ENCODE assay signal across 8 mouse cellular contexts in the genomic region with DNA sequence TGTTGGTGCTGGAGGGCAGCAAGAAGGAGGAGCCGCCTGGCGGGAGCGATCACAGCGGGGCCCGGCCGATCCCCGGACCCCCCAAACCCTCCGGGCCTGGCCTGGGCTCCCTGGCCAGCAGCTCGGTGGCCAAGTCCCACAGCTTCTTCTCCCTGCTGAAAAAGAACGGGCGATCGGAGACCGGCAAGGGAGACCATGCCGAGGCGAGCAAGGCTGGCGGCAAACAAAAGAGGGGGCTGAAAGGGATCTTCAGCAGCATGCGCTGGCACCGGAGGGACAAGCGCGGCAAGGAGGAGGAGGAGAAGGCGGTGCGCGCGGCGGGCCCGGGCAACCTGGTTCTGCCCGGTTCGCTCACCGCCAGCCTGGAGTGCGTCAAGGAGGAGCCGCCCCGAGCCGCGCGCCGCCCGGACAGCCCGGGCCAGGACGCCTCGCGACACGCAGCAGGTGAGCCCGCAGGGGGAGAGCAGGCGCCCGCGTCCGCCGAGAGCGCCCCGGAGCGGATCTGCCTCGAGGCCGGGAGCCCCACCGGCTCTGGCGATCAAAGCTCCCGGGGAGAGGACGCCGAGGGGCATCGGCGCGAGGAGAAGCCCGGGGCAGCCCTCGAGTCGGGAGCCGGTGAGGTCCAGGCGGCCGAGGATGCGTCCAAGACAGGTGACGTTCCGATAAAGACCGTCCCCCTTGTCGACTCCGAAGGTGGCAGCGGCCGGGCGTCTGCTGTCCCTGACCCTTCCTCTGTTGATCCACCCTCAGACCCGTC. TPM values are rescaled to one million over a fixed set of nuclear protein-coding genes. Genes with fewer than 3 reads are reported as not detected.
DNase-seq lines count a peak whose midpoint lies in the region; ATAC-seq lines count a peak whose summit lies in the region.

No protein-coding gene starts in this region.

- no peak for ATAC-seq in heart, embryonic 11.5 days (replicated peaks; ENCODE audit: insufficient number of reproducible peaks, low FRiP score, low TSS enrichment)
- peak; percentile 68 for ATAC-seq in forebrain, embryonic 12.5 days (ENCODE audit: low FRiP score)
- peak; percentile 74 for ATAC-seq in midbrain, embryonic 14.5 days (ENCODE audit: low FRiP score, low TSS enrichment)

- peak overlapping the region; percentile 95 for H3K4me2 ChIP-seq in heart, embryonic 11.5 days
- peak overlapping the region; percentile 81 for H3K4me2 ChIP-seq in forebrain, embryonic 12.5 days
- peak overlapping the region; percentile 83 for H3K4me2 ChIP-seq in midbrain, embryonic 14.5 days (ENCODE audit: low read length)

- H3K9me3 ChIP-seq in heart, embryonic 11.5 days (replicated peaks; ENCODE audit: control insufficient read depth, low read length): no peaks in the 10 kb centered on the region
- H3K9me3 ChIP-seq in forebrain, embryonic 12.5 days: no peaks in the 10 kb centered on the region
- H3K9me3 ChIP-seq in limb, embryonic 10.5 days (replicated peaks): no peaks in the 10 kb centered on the region
- no peaks in the 10 kb centered on the region for H3K9me3 ChIP-seq in midbrain, embryonic 14.5 days (ENCODE audit: control insufficient read depth, low read length)

- H3K4me3 ChIP-seq in heart, embryonic 11.5 days (ENCODE audit: low read depth, low read length): peak overlapping the region; percentile 62
- H3K4me3 ChIP-seq in brown adipose tissue, adult 24 weeks (ENCODE audit: insufficient read depth, low read depth, low read length): peak overlapping the region; percentile 33
- peak overlapping the region; percentile 86 for H3K4me3 ChIP-seq in forebrain, embryonic 12.5 days (replicated peaks)
- H3K4me3 ChIP-seq in limb, embryonic 10.5 days: peak overlapping the region; percentile 65
- peak overlapping the region; percentile 88 for H3K4me3 ChIP-seq in midbrain, embryonic 14.5 days (replicated peaks; ENCODE audit: low read depth, low read length)

- no peaks in the 10 kb centered on the region for H3K36me3 ChIP-seq in heart, embryonic 11.5 days (ENCODE audit: control insufficient read depth, insufficient read depth, low read length)
- H3K36me3 ChIP-seq in forebrain, embryonic 12.5 days (replicated peaks): peaks cover 10% of the 10 kb centered on the region; the same call in 1 of the 2 replicates
- H3K36me3 ChIP-seq in limb, embryonic 10.5 days: no peaks in the 10 kb centered on the region
- 0 out of 2 replicates have a peak, but pooled peaks cover 7% of the 10 kb centered on the region for H3K36me3 ChIP-seq in midbrain, embryonic 14.5 days (ENCODE audit: control insufficient read depth, insufficient read depth, low read length)

- H3K27me3 ChIP-seq in heart, embryonic 11.5 days (ENCODE audit: control insufficient read depth, insufficient read depth, low read length): peaks cover 41% of the 10 kb centered on the region
- H3K27me3 ChIP-seq in forebrain, embryonic 12.5 days: peaks cover 5% of the 10 kb centered on the region
- peaks cover 55% of the 10 kb centered on the region for H3K27me3 ChIP-seq in limb, embryonic 10.5 days (ENCODE audit: low read depth, poor library complexity, severe bottlenecking)
- no peaks in the 10 kb centered on the region for H3K27me3 ChIP-seq in midbrain, embryonic 14.5 days (ENCODE audit: control insufficient read depth, insufficient read depth, low read length)

- DNase-seq in heart, adult 9 months (ENCODE audit: low spot score in 2 of 2): no peak
- peak; percentile 2 for DNase-seq in induced T-regulatory cell, adult 2 months (ENCODE audit: low read depth)
- no peak for DNase-seq in limb, embryonic 10.5 days (ENCODE audit: low spot score)
- DNase-seq in midbrain, embryonic 14.5 days: peak; percentile 75
- DNase-seq in testis, postnatal 10 days (ENCODE audit: low spot score): peak; percentile 51

- peak overlapping the region; percentile 69 for H3K9ac ChIP-seq in heart, embryonic 11.5 days (ENCODE audit: low read depth, low read length)
- H3K9ac ChIP-seq in forebrain, embryonic 12.5 days: peak overlapping the region; percentile 93
- H3K9ac ChIP-seq in midbrain, embryonic 14.5 days (replicated peaks; ENCODE audit: low read length): peak overlapping the region; percentile 98

- WGBS in heart, embryonic 11.5 days (ENCODE audit: insufficient replicate concordance): under 1% methylated on average over 69 of the region's 77 CpGs
- WGBS in forebrain, embryonic 12.5 days: under 1% methylated on average over 71 of the region's 77 CpGs
- under 1% methylated on average over 77 of the region's 77 CpGs for WGBS in limb, embryonic 10.5 days
- under 1% methylated on average over 77 of the region's 77 CpGs for WGBS in midbrain, embryonic 14.5 days

- H3K4me1 ChIP-seq in heart, embryonic 11.5 days (ENCODE audit: control insufficient read depth, insufficient read depth, low read length): peaks cover 6% of the 10 kb centered on the region; the same call in 1 of the 2 replicates
- H3K4me1 ChIP-seq in brown adipose tissue, adult 24 weeks (ENCODE audit: control insufficient read depth, insufficient read depth, insufficient read length, low read length): no peaks in the 10 kb centered on the region
- peaks cover 47% of the 10 kb centered on the region for H3K4me1 ChIP-seq in forebrain, embryonic 12.5 days
- H3K4me1 ChIP-seq in limb, embryonic 10.5 days: peaks cover 25% of the 10 kb centered on the region
- peaks cover 47% of the 10 kb centered on the region for H3K4me1 ChIP-seq in midbrain, embryonic 14.5 days (ENCODE audit: control insufficient read depth, insufficient read depth, low read length)

- no peak overlapping the region for H3K27ac ChIP-seq in heart, embryonic 11.5 days (ENCODE audit: low read depth, low read length)
- H3K27ac ChIP-seq in brown adipose tissue, adult 24 weeks (replicated peaks; ENCODE audit: low read depth, low read length): no peak overlapping the region
- H3K27ac ChIP-seq in forebrain, embryonic 12.5 days: peak overlapping the region; percentile 93
- H3K27ac ChIP-seq in limb, embryonic 10.5 days: peak overlapping the region; percentile 84
- peak overlapping the region; percentile 98 for H3K27ac ChIP-seq in midbrain, embryonic 14.5 days (replicated peaks; ENCODE audit: low read depth, low read length)

RNA-seq across cellular contexts. Expression of a gene that starts 5.7 kb away (rescaled TPM):
- 0.50 and 0.54 TPM in 2 replicates for polyA plus RNA-seq in heart, embryonic 11.5 days (2014; fragmentation: Nextera tagmentation; extraction: Ambion mirVana)
- polyA plus RNA-seq in brown adipose tissue, adult 24 weeks (2012; ENCODE audit: insufficient read depth, insufficient read length, missing spikeins): not detected in 2 replicates
- polyA plus RNA-seq in forebrain, embryonic 12.5 days (2016; fragmentation: Nextera tagmentation; extraction: Ambion mirVana): 37.5 and 38.6 TPM in 2 replicates
- polyA plus RNA-seq in limb, embryonic 10.5 days (2016; fragmentation: Nextera tagmentation; extraction: Ambion mirVana): 3.0 and 3.4 TPM in 2 replicates
- 17.3 and 19.2 TPM in 2 replicates for polyA plus RNA-seq in midbrain, embryonic 14.5 days (2014; fragmentation: Nextera tagmentation; extraction: Ambion mirVana)

Comparison
In these comparisons a context has a peak if more than half of its experiments do, and no peak if none do; other contexts are left out.
1. H3K27ac ChIP-seq: peak in forebrain, embryonic 12.5 days (single experiment), limb, embryonic 10.5 days (single experiment) and midbrain, embryonic 14.5 days (single experiment); none in heart, embryonic 11.5 days (single experiment) and brown adipose tissue, adult 24 weeks (single experiment).
2. H3K4me3 ChIP-seq: peak in every context shown above with its lines; median percentile 88 in midbrain, embryonic 14.5 days; 86 in forebrain, embryonic 12.5 days; 65 in limb, embryonic 10.5 days; 62 in heart, embryonic 11.5 days; 33 in brown adipose tissue, adult 24 weeks.
3. DNase-seq: peak in induced T-regulatory cell, adult 2 months (single experiment), midbrain, embryonic 14.5 days (single experiment) and testis, postnatal 10 days (single experiment); none in heart, adult 9 months (0 of 2) and limb, embryonic 10.5 days (single experiment).
4. Peak in every context shown above with its lines, with median percentiles within 50 percentile points of each other: H3K4me2 ChIP-seq and H3K9ac ChIP-seq.